Mouse (Mus musculus) stomach, embryonic 16.5 days (tissue): ENCODE measurements at regions not wholly inside any gene's neighbourhood (a gene's known extent, or its start where the extent isn't known, plus 50 kb on each side); places are given as distances from the start of the nearest gene placed in this dataset.

Source experiments
- ATAC-seq: fragments of 200-750 bp; cut with Nextera tagmentation; 2 replicates; pipeline ENCODE4 v1.8.0; 2017; ENCODE audit warnings: moderate number of reproducible peaks, moderate TSS enrichment; ENCODE audit not compliant: insufficient read depth, low FRiP score
- H3K27ac ChIP-seq: fragments of 300-500 bp; sonication (generic); 2 replicates; pipeline ENCODE4 v1.5.1; 2014; ENCODE audit warnings: low read length
- H3K27me3 ChIP-seq: fragments of 300-500 bp; sonication (generic); 2 replicates; pipeline ENCODE4 v1.6.1; 2014; ENCODE audit warnings: low read length, control low read depth, mixed read lengths; ENCODE audit not compliant: control insufficient read depth, insufficient read depth
- H3K36me3 ChIP-seq: fragments of 300-500 bp; sonication (generic); 2 replicates; pipeline ENCODE4 v1.6.1; 2014; ENCODE audit warnings: low read length; ENCODE audit not compliant: control insufficient read depth, insufficient read depth
- H3K4me1 ChIP-seq: fragments of 300-500 bp; sonication (generic); 2 replicates; pipeline ENCODE4 v1.6.1; 2014; ENCODE audit warnings: low read length, control low read depth, mixed read lengths; ENCODE audit not compliant: control insufficient read depth, insufficient read depth
- H3K4me2 ChIP-seq: fragments of 300-500 bp; sonication (generic); 2 replicates; pipeline ENCODE4 v1.6.1; 2014; ENCODE audit warnings: low read depth, low read length, mixed read lengths
- H3K4me3 ChIP-seq: fragments of 300-500 bp; sonication (generic); replicated peaks from 2 replicates; pipeline ENCODE4 v1.5.1; 2014; ENCODE audit warnings: mild to moderate bottlenecking, low read length
- H3K9ac ChIP-seq: fragments of 300-500 bp; sonication (generic); 2 replicates; pipeline ENCODE4 v1.6.1; 2014; ENCODE audit warnings: low read length
- H3K9me3 ChIP-seq: fragments of 300-500 bp; sonication (generic); replicated peaks from 2 replicates; pipeline ENCODE4 v1.6.1; 2016; ENCODE audit warnings: low read length, control low read depth; ENCODE audit not compliant: control insufficient read depth
- WGBS: fragments of 180-500 bp; shearing (Covaris S2); extraction: QIAGEN DNeasy Blood & Tissue Kit; methylation state at CpG from one replicate; pipeline ENCODE4 v1.1.7; 2014; 5-methylcytosine and 5-hydroxymethylcytosine counted together

- Histone ChIP-seq H3K9me3 (no peaks in the 10 kb centered on the region), H3K4me3 (no peak overlapping the region), H3K36me3 (no peaks in the 10 kb centered on the region), H3K27me3 (no peaks in the 10 kb centered on the region), H3K4me1 (no peaks in the 10 kb centered on the region), H3K4me2 (no peak overlapping the region), H3K9ac (no peak overlapping the region), H3K27ac (no peak overlapping the region)
- 73% methylated on average over 4 of the region's 4 CpGs for WGBS
- ATAC-seq = no peak
Observed at GRCm38 (mm10) chr2:138702783-138703182, 446.4 kb downstream of the Btbd3 start.

GRCm38 (mm10) chr2:138703943-138704541, 447.7 kb downstream of the Btbd3 start:
- Histone ChIP-seq H3K9ac (no peak overlapping the region), H3K9me3 (no peaks in the 10 kb centered on the region), H3K27ac (no peak overlapping the region), H3K36me3 (no peaks in the 10 kb centered on the region), H3K4me1 (no peaks in the 10 kb centered on the region), H3K4me3 (no peak overlapping the region), H3K4me2 (no peak overlapping the region), H3K27me3 (no peaks in the 10 kb centered on the region)
- ATAC-seq = no peak
- 81% methylated on average over 4 of the region's 4 CpGs for WGBS

GRCm38 (mm10) chr2:138708763-138709162, 452.4 kb downstream of the Btbd3 start:
- WGBS = 19% methylated on average over 2 of the region's 2 CpGs
- Histone ChIP-seq H3K4me3 (no peak overlapping the region), H3K4me1 (no peaks in the 10 kb centered on the region), H3K9ac (no peak overlapping the region), H3K4me2 (no peak overlapping the region), H3K27ac (no peak overlapping the region), H3K9me3 (no peaks in the 10 kb centered on the region), H3K36me3 (no peaks in the 10 kb centered on the region), H3K27me3 (no peaks in the 10 kb centered on the region)
- ATAC-seq = no peak

GRCm38 (mm10) chr2:138733846-138734245, 477.5 kb downstream of the Btbd3 start:
- Histone ChIP-seq H3K27ac (no peak overlapping the region), H3K36me3 (no peaks in the 10 kb centered on the region), H3K9ac (no peak overlapping the region), H3K4me2 (no peak overlapping the region), H3K4me1 (no peaks in the 10 kb centered on the region), H3K9me3 (no peaks in the 10 kb centered on the region), H3K27me3 (no peaks in the 10 kb centered on the region), H3K4me3 (no peak overlapping the region)
- 41% methylated on average over 2 of the region's 2 CpGs for WGBS
- no peak for ATAC-seq

DNA sequence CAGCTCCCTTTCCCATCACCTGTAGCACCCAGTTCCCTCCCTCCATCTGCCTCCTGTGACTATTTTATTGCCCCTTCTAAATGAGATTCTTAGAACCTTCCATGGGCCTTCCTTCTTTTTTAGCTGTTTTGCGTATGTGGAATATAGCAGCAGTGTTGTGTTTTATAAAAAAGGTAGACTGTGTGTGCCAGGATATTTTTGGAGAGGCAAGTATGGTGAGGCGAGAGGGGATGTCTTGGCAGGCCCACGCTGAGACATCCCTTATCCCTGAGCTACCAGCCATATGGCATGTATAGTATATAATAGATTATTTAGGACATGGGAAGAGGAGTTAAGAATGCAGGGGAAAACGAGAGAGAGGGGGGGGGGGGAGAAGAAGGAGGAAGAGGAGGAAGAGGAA, 488.4 kb downstream of the Btbd3 start:
- Histone ChIP-seq H3K36me3 (no peaks in the 10 kb centered on the region), H3K4me2 (no peak overlapping the region), H3K4me1 (no peaks in the 10 kb centered on the region), H3K9ac (no peak overlapping the region), H3K27me3 (no peaks in the 10 kb centered on the region), H3K4me3 (no peak overlapping the region), H3K27ac (no peak overlapping the region), H3K9me3 (no peaks in the 10 kb centered on the region)
- ATAC-seq = no peak
- WGBS = 79% methylated on average over 4 of the region's 4 CpGs

- Histone ChIP-seq H3K4me3 (no peak overlapping the region), H3K27ac (no peak overlapping the region), H3K4me1 (no peaks in the 10 kb centered on the region), H3K27me3 (no peaks in the 10 kb centered on the region), H3K9me3 (no peaks in the 10 kb centered on the region), H3K4me2 (no peak overlapping the region), H3K9ac (no peak overlapping the region), H3K36me3 (no peaks in the 10 kb centered on the region)
- 75% methylated on average over 3 of the region's 3 CpGs for WGBS
- no peak for ATAC-seq
Observed at GRCm38 (mm10) chr2:138760439-138760963, 504.1 kb downstream of the Btbd3 start.

DNA sequence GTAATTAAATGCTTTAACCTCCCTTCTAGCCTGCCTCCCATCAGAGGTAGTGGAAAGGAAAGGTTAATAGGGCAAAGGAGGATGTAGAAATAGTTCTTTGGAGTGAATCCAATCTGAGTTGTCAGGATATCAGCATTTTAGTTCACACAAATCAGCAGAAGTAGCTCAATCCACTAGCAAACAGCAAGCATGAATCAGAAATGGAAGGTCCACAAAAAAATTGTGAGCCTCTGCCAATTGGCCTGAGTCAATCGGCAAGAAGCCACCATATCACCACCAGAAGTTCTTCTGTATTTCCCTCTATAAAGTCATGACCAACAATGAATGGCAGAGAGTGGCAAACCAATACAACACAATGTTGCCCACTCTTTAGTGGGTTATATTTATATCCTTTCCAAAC, 505.0 kb downstream of the Btbd3 start:
- H3K27me3 ChIP-seq = no peaks in the 10 kb centered on the region
- ATAC-seq = no peak
- no peak overlapping the region for H3K4me2 ChIP-seq
- no peak overlapping the region for H3K9ac ChIP-seq
- no peak overlapping the region for H3K27ac ChIP-seq
- no peaks in the 10 kb centered on the region for H3K9me3 ChIP-seq
- 85% methylated on average over 1 of the region's 1 CpGs for WGBS
- H3K36me3 ChIP-seq = no peaks in the 10 kb centered on the region
- no peak overlapping the region for H3K4me3 ChIP-seq
- no peaks in the 10 kb centered on the region for H3K4me1 ChIP-seq

GRCm38 (mm10) chr2:138766275-138766842, 510.0 kb downstream of the Btbd3 start:
- 63% methylated on average over 9 of the region's 9 CpGs for WGBS
- Histone ChIP-seq H3K4me1 (no peaks in the 10 kb centered on the region), H3K9me3 (no peaks in the 10 kb centered on the region), H3K9ac (no peak overlapping the region), H3K27ac (no peak overlapping the region), H3K27me3 (no peaks in the 10 kb centered on the region), H3K4me3 (no peak overlapping the region), H3K4me2 (no peak overlapping the region), H3K36me3 (no peaks in the 10 kb centered on the region)
- ATAC-seq = no peak

DNA sequence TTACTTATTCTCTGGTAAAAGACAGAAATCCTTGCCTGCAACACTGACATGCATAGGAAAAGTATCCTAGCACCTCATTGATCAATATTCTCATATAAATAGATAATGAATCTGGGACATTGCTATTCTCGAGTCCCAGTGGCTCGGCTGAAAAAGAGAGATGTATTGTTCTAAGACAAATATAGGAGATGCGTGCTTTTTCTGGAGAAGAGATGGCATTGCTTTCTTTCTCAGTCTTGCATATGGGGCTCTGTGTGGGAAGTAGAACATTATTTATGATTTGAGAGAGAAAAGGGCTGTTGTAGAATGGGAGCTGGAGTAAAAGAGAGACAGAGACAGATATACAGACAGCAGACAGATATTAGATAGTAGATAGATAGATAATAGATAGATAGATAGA, 527.4 kb downstream of the Btbd3 start:
- Histone ChIP-seq H3K4me3 (no peak overlapping the region), H3K36me3 (no peaks in the 10 kb centered on the region), H3K4me1 (no peaks in the 10 kb centered on the region), H3K9me3 (no peaks in the 10 kb centered on the region), H3K27me3 (no peaks in the 10 kb centered on the region), H3K27ac (no peak overlapping the region), H3K4me2 (no peak overlapping the region), H3K9ac (no peak overlapping the region)
- ATAC-seq = no peak
- WGBS = 75% methylated on average over 3 of the region's 3 CpGs
